Mouse (Mus musculus) CD8-positive naive resting alpha-beta T cell, adult 2 months (primary cell): Measurements from ENCODE around the gene Hils1.
A peak's percentile ranks its signal among the peaks of the same experiment; 100 is the strongest.

ENCODE experiments used
- DNase-seq, 2 experiments: peaks; one replicate each; pipeline ENCODE4 v3.0.0; 2022; ENCODE audit warnings: low read depth in 2 of 2, low spot score in 2 of 2

Gene Hils1

DNA sequence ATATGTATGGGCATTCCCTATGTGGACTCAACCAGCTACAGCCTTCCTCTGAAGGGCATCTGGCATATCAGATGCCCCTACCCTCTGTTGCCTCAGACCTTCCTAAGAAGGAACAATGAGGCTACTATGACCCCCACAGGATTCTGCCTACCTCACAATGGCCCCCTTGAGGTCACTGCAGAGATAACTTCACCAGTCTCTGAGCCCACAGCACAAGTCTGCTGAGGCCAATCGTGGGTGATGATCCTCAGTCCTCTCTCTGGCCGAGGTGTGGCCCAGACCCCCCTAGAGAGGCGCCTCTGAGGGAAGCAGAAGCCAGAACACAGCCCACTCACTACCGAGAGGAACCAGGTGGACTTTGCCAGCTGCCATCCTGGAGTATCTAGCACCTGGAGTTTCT, at the start of gene Hils1:
Gene Hils1, plus strand, starts transcription at position 175 of the 400 bp plus-strand sequence.
- DNase-seq, result no peak

DNA sequence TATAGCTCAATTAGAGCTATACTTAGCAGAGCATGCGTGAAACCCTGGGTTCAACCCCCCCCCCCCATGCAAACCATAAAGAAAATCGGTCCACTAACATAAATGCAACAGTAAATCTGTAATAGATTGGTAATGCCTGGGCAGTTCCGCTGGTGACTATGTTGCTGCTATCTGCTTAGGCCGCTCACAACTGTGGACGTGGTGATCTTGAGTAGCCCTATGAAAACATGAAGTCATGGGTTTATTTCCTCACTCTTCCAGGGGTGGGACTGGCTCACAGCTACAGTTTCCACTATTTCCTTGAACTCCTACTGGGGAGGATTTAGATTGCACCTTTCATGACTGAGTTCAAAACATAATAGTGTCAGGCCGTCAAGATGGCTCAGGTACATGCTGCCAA, 49.7 kb upstream of the Hils1 start:
- DNase-seq, result no peak

DNA sequence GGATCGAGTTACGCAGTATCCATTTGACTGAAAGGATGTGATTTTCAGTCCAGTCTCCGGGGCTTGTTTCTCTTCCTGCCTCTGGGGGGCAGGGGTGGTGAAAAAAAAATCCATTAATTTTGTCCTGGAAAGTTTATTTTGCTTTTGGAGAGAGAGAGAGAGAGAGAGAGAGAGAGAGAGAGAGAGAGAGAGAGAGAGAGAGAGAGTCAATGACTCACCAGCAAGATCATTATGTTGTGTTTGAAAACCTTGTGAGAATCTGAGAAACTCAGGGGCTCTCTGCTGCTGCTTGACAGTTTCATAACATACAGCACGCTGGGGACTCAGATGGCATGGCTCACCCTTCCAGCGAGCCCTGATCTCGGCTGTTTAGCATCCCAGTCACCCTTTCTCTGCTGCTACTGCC, 46.4 kb upstream of the Hils1 start:
- DNase-seq, result no peak

DNA sequence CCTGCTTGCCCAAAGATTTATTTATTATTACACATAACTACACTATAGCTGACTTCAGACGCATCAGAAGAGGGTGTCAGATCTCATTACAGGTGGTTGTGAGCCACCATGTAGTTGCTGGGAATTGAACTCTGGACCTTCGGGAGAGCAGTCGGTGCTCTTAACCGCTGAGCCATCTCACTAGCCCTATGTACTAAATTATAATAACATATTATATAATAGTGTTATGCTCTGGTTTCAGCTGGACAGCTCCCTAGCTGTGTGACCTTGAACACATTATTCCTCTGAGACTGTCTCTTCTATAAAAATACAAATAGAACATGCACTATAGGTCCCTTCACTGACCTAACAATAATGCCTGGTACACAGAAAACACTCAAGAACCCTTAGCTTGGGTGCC, 42.4 kb upstream of the Hils1 start:
- no peak for DNase-seq

DNA sequence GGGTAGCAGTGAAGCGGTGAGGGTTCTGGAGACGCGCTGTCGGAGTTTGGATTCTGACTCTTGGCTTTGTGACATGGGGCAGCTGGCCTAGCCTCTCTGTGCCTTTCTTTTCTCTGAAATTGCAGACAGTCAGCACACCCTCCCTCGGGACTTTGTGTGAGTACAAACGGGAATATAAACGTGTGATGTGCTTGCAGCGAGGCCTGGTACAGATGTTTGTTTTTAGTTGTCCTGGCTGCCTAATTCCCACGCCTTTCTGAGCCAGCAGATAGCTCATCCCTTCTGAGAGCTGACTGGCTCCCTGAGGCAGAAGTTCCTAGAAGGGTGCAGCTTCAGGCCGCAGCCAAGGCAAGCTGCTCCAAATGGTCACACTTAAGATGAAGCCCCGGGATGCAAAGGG, 41.0 kb upstream of the Hils1 start:
- no peak for DNase-seq

DNA sequence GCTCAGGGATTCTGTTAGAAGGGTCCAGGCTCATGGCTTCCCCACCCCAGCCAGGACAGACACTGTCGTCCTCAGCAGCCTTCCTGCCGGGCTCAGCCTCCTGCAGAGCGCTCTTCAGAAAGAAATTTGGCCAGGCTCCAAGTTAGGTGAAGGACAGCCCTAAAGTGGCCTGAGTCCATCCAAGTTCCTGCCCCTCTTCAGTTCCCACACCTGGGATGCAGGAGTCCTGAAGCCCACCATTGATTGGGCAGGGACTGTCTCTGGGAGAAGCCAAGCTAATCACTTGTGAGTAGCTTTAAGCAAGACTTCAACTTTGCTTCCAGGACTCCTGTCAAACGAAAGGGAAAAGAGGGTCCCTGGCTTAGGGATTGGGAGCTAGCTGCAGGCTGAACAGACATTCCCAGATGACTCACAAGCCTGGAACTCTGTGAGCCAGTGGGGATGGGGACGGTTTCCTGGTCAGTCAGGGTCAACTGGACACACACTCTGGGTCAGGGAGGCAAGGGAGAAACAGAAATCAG, 39.6 kb upstream of the Hils1 start:
- no peak for DNase-seq

DNA sequence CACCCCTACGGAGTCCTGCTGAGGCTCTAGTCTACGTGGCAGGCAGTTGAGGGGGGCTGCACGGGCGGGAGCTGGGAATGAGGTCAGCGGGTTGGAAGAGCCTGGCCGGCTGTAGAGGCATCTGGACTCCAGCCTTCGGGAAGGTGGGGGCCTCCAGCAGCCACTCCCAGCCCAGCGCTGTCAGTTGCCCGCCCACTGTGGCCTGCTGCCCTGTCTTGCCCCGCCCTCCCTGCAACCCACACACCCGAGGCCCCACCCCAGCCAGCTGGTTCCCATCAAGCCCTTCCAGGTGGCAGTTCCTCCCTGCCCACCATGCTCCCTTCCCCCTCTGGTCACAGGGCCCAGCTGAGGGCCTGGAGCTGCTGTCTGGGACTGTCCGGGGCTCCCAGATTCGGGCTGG, 38.6 kb upstream of the Hils1 start:
- DNase-seq, result no peak

DNA sequence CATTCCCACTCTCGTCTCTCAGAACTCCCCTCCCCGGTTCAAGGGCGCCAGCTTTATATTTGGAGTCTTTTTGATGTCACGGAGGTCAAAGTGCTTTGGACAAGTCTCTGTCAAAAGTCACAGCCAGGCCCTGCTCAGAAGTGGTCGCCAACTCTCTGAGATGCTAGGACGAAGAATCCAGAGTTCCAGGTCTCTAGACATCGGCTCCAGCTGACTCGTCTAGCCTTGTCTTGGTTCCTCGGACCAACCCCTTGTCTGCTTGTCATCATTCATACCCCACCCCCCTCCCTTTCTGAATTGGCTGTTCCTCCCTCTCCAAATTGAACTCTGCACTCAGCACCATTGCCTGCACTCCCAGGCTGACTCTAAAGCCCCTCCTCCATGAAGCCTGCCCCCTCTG, 37.8 kb upstream of the Hils1 start:
- DNase-seq, result no peak

DNA sequence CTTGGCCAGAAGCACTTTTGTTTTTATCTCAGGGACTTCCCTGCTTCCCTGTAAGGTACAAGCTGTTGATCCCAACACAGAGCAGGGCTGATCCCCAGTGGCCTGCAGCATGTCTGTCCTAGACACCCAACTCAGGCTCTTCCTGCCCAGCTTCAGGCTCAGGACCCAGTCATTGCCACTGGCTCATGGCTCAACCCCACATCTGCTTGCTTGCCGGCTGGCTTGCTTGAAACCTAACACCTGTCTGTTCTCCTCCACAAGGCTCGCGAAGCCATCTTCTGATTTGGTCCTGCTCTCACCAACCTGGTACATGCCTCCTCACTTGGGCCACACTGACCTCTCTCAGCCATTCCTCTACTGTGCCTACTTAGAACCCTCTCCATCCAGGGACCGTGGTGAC, 37.2 kb upstream of the Hils1 start:
- DNase-seq, result no peak

DNA sequence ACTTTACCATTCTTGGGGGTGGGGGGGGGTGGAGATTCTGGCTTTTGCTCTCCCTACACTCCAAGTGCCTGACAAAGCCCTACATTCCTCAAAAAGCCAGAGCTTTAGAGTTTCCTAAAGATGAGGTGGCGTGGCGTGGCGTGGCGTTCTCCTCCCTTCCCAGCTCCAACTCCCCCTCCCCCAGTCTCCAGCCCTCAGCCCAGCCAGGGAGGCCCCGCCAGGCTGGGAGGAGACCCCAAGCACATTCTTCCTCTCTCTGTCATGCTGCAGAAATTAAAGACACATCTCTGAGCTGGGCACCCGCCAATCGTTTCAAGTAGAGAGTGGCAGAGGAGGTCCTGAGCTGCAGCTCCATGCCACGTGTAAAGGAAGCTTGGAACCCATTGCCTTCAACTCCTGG, 33.8 kb upstream of the Hils1 start:
- DNase-seq, result no peak

DNA sequence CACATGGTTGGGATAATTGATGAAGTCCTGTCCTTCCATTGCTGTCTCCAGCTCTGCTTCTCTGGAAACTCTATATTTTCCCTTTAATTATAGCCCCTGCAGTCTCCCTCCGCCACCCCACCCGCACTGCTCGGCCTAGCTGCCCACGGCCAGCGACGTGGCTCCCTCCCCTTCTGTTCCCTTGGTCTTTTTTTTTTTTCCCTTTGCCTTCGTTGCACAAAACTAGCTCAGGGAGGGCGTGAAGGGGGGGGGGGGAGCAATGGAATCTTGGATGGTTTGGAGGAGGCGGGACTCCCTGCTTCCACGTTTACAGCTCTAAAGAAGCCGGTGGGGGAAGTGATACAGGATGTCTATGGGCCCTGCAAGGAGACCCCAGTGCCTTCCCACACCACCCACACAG, 32.9 kb upstream of the Hils1 start:
- DNase-seq, result no peak

DNA sequence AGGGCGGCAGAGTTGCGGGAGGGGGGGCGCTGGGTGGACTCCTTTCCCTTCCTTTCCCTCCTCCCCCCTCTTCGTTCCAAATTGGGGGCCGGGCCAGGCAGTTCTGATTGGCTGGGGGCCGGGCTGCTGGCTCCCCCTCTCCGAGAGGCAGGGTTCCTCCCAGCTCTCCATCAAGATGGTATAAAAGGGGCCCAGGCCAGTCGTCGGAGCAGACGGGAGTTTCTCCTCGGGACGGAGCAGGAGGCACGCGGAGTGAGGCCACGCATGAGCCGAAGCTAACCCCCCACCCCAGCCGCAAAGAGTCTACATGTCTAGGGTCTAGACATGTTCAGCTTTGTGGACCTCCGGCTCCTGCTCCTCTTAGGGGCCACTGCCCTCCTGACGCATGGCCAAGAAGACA, 31.3 kb upstream of the Hils1 start, which contains the start of gene Col1a1:
Gene Col1a1, plus strand, starts transcription at position 180 of the 400 bp plus-strand sequence.
- DNase-seq, result no peak

DNA sequence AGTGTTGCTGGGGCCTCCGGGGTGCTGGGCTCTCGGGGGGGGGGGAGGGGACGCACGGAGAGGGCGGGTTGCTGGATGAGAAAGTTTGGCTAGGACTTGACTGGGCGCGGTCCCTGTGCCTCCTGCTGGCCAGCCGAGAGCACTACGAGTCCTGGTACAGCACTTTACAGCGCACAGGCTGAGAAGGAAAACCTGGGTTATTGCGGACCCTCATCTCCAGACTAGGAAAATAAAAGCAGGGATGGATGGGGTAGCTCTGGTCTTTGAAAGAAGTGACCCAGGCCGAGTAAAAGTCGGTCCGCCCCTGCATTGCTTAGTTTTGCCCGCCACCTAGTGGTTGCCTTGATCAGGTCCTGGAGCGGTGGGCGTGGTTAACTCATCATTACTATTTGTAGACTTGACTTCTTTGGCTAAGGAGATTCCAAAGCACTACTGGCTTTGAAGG, 30.5 kb upstream of the Hils1 start:
- peak; percentile 71 to 86 for DNase-seq

DNA sequence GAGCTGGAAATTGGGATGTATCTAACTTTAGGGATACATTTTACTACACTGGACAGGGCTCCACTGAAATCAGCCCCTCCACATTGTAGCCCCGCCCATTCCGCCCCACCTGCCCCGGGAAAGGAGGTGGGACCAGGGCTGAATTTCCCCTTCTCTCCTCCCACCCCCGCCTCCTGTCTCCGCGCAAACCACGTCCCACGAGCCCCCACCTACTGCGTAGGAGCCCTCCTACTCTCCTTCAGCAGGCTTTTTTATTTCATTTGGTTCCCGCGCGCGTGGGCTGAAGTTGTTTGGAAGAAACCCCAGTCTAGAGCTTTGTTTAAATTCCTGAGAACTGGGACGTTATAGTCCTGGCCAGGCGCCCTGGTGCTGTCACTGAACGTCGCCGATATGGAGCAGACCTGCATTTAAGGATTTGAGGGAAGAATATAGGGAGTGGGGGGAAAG, 30.0 kb upstream of the Hils1 start:
- no peak for DNase-seq

DNA sequence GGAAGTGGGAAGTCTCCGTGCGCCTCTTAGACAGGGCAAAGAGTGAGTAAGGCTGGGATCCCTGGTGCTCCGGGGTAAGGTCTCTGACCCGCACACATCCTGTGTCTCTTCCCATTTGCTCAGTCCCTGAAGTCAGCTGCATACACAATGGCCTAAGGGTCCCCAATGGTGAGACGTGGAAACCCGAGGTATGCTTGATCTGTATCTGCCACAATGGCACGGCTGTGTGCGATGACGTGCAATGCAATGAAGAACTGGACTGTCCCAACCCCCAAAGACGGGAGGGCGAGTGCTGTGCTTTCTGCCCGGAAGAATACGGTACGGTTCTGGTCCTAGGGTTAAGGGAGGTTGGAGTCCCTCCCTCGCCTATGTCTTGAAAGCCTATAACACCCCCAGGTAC, 29.6 kb upstream of the Hils1 start:
- no peak for DNase-seq

DNA sequence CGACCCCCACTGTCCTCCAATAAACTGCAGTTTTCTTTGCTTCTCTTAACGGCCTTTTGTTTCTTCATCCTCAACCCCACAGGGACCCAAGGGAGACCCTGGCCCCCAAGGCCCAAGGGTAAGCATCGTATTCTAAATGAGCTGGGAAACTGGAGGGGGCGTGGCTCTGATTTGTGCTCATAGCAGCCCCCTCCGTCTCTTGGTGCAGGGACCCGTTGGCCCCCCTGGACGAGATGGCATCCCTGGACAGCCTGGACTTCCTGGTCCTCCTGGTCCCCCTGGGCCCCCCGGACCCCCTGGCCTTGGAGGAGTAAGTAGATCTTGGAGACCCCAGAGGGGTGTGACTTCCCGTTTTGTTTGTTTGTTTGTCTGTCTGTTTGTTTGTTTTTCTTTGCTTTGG, 29.1 kb upstream of the Hils1 start:
- DNase-seq, result no peak

DNA sequence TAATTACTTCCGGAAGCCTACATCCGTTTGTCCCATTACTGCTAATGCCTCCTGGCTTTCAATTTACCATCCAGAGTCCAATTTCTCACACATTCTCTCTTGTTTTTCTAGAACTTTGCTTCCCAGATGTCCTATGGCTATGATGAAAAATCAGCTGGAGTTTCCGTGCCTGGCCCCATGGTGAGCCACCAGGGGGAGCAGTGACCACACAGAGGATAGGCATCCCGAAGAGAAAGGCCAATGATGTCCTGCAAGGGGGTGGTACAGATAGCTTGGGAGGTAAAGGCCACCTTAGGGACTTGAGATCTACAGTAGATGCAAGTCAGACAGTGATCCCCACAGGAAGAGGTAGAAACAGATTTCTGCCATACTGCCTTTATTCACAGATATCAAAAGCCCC, 28.1 kb upstream of the Hils1 start:
- peak; percentile 48 to 62 for DNase-seq

DNA sequence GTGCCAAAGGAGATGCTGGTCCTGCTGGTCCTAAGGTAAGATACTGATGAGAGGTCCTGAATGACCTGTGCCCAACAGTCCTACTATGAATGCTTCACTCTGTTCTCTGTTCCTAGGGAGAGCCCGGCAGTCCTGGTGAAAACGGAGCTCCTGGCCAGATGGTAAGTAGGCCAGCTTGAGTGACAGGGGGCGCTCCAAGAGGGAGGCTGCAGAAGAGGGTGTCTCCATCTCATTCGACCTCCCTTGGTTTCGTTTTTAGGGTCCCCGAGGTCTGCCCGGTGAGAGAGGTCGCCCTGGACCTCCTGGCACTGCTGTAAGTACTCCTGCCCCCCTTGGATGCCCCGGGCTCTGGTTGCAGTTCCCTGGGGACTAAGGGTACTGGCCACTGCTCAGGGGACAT, 26.3 kb upstream of the Hils1 start:
- no peak for DNase-seq

DNA sequence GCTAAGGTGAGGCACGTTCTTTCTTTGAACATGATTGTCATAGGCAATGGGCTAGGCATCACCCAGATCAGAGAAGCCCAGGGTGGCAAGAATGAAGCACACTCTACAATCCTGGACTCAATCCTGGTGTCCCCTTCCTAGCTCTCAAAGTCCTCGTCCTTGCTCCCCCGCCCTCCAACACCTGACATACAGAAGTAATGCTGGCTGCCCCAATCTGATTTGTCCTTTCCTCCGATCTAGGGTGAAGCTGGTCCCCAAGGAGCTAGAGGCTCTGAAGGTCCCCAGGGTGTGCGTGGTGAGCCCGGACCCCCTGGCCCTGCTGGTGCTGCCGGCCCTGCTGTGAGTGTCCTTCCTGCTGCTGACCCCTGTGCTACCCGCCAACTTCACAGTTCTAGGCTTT, 25.6 kb upstream of the Hils1 start:
- no peak for DNase-seq

DNA sequence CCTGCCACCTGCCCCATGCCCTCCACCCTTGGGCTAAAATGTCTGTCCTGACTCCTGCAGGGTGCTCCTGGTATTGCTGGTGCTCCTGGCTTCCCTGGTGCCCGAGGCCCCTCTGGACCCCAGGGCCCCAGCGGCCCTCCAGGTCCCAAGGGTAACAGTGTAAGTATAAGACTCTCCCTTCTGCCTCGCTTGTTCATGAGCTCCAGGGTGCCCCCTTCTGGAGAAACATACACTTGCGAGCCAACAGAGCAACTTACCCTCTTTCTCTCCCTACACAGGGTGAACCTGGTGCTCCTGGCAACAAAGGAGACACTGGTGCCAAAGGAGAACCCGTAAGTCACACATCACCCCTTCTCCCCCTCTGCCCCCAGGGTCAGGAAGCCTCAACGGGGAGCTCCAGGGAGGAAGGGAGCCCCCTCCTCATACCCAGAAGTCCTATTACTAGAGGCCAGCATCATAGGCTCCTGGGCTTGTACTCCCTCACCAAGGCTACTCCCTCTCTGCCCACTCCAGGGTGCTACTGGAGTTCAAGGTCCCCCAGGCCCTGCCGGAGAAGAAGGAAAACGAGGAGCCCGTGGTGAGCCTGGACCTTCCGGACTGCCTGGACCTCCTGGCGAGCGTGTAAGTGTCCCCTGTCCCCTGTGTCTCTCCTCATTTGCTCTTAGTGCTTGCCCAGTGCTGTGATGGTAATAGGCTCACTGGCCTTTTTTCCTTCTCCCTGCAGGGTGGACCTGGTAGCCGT, 24.9 kb upstream of the Hils1 start:
- DNase-seq, result peak; percentile 41 to 53

DNA sequence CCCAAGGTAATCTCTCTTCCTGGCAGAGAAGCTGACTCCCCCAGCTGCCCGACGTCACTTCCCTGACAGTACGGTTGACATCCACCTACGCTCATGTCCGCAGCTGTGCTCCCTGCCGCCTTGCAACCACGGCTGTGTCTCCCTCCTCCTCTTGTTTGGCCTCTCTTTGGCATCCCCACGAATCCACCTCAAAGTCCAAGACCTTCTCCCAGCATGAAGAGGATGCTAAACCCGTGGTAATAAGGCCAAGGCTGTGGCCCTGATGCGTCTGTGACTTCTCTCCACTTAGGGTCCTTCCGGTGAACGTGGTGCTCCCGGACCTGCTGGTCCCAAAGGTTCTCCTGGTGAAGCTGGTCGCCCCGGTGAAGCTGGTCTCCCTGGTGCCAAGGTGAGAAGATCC, 24.3 kb upstream of the Hils1 start:
- no peak for DNase-seq

DNA sequence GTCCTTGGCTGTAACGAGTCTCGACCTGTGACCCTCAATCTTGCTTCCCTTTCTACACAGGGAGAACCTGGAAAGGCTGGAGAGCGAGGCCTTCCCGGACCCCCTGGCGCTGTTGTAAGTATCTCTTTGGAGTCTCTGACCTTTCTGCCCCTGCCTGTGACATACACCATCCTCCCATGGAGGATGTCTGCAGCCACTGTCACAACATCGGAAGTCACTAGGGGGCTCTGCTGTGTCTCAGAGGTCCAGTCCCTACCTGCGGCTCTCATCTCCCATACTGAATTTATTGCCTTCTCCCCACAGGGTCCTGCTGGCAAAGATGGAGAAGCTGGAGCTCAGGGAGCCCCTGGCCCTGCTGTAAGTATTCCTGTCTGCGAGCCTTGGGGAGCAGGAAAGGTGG, 23.1 kb upstream of the Hils1 start:
- DNase-seq, result no peak

DNA sequence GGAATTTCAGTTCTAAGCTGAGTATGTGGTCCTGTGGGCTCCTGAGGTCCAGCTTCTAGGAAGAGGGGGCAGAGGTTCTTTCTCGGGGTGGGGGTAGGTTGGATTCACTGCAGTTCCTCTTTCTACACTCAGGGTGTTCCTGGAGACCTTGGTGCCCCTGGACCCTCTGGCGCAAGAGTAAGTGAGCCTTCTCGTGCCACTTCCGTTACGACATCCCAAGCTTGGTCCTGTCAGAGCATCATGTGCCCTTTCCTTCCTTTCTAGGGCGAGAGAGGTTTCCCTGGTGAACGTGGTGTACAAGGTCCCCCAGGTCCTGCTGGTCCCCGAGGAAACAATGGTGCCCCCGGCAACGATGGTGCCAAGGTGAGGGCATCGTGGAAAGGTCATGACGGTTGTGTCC, 22.2 kb upstream of the Hils1 start:
- DNase-seq, result no peak
